Mouse (Mus musculus) urinary bladder, postnatal 36 days (tissue): ENCODE measurements around the gene Selenop.
"Not testable (repeated sequence)": the region's sequence is repeated elsewhere in the genome, so short reads cannot be mapped to it uniquely, and the experiment has no call there.

ENCODE experiments used
- DNase-seq, 2 experiments: peaks; one replicate each; pipeline ENCODE4 v3.0.0; 2022; ENCODE audit warnings: low spot score in 2 of 2, mixed read lengths in 1 of 2

Gene Selenop

DNA sequence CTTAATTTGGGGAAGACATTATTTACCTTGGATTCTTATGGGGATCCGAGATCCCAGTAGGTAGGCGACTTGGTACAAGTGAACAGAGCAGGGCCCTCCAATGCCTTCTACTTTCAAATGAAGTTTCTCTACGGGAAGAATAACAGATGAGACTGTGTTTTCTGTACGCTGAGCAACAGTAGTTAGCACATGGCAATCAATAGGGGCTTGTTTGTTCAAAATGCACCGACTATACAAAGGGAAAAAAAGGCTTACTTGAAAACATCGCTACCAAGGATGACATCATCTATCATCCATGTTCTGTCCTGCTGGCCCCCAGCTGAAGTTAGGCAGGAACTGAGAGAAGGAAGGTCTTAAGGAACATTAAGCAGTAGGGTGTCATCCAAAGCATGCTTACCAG lies at the start of gene Selenop:
TSS of gene Selenop (plus strand) at position 301 of the 400 bp plus-strand sequence.
- no peak for DNase-seq

DNA sequence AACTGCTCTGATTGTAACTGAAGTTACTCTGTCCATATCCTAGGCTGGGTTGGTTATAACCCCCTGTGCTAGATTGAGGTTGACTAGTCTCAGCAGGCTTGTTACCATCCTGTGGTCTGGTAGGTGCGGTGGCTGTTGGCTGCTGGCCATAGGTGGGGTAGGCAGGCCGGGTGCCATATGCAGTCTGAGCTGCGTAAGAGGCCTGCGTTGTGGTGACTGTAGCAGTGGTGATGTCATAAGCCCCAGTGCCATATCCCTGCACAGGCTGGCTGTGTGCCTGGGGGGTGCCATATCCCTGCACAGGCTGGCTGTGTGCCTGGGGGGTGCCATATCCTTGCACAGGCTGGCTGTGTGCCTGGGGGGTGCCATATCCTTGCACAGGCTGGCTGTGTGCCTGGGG lies 49.7 kb upstream of the Selenop start:
- DNase-seq: not testable (repeated sequence)

DNA sequence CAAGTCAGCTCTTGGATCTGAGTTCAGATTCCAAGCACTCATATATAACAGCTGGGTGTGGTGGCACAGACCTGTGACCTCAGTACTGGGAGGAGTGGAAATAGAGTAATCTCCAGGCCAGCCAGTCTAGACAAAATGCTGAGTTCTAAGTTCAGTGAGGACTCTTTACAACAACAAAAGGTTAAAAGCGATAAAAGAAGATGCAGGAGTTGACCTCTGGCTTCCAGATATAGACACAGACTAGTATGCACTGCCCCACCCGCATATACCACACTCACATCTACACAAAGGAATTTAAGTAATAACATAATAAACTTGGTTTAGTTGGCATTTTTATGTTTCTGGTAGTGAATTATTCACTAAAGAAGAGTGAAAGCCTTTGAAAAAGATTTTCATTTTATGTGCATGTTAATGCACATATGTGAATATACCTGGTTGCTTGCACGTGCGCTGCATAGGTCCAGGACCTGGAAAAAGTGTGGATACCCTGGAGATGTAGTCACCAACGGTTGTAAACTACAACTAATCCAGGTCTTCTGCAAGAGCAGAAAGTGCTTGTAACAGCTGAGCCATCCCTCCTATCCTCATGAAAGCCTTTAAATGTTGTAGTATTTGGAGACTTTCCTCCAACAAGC lies 45.4 kb upstream of the Selenop start:
- no peak for DNase-seq

DNA sequence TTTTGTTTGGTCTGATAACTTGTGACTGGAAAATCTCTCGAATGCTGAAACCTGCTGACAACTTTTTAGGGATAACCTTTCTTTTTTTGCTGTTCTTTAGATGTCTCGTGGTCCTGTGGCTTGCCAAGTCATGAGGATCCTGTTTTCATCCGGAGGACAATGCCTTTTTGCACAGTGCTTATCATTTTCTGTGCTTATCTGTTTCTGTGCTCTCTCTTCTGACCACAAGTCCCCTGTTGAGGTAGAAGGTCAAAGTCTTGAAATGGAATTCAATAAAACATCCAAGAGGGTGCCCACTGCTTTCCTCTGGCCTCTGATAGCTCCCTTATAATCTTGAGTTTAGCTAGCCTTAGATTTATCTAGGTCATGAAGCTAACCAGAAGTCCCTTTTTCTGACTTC lies 41.8 kb upstream of the Selenop start:
- DNase-seq: no peak

DNA sequence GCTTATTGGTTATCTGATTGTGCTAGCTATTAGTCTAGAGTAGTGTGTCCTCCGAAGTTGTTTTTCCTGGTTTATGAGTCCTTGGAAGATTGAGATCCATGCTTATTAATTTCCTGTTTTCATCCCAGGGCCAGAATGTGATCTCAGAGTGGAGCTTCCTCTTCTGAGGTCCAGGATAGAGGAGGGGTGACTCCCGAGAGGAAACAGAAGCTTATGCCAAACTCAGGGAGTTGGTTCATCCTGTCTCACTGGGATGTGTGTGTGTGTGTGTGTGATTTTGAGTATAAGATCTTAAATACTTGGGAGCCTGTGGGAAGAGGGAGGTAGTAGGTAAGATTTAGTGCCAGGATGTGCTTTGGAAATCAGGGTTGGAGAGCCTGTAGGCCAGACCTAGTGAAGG lies 40.2 kb upstream of the Selenop start:
- no peak for DNase-seq

DNA sequence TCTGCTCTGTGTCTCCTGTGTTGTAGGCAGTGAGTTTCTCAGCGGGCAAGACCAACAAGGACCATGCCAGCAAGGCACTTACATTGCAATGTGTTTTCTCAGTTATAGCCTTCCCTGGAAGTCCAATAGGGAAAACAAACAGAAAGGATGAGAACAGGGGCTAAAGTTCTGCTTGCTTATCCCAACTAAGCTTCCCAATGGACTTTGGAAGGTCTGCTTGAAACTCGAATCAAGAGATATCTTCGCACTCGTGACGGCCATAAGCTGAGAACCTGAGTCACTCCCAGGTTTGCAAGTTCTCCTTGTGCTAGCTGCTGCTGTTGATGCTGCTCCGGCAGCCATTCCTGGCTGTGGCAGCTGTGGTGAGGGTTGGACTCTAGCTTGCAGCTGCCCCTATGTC lies 39.4 kb upstream of the Selenop start:
- DNase-seq: no peak

DNA sequence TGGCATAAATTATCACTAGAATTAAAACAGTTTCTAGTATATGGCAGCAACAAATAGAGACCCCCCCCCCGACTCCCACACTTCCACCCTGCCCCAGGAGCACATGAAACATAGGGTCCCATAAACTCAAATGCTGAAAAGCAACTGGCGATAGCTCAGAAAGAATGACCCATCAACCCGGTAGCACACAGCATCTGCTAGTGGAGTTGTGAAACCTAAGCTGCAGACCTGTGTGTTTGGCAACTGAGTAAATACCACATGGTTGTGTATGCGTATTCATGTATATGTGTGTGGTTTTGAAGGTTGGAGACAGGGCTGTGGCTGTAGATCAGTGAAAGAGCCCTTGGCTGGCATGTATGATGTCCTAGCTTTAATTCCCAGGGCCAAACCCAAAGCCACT lies 37.3 kb upstream of the Selenop start:
- no peak for DNase-seq

DNA sequence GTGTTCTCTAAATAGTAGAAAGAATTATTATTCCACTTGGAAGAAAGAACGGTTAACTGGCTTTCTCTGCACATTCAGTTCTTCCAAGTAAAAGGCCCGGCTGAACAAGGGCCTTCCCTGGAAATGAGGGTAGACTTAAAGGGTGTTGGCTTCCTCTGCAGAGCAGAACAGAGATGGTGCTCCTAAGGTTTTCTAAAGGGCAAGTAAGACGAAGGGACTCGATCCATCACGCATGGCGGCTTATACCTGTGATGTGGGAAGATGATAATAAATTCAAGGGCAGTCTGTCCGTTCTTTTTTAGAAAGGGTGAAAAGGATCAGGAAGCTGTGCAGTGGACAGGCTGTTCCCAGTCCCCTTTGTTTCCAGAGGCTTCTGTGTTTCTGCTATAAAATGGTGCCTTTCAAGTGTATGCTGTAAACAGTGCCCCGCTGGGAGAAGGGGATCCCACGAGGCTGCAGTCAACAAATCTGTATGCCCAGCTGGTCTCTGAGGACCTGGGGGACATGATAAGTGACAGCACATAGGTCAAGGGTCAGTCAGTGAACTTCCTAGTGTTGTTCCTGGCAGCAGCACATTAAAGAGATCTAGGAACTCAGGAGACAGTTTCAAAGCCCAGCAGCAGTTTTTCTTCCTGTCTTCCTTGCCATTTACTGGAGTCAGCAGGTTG lies 36.0 kb upstream of the Selenop start:
- DNase-seq: no peak

DNA sequence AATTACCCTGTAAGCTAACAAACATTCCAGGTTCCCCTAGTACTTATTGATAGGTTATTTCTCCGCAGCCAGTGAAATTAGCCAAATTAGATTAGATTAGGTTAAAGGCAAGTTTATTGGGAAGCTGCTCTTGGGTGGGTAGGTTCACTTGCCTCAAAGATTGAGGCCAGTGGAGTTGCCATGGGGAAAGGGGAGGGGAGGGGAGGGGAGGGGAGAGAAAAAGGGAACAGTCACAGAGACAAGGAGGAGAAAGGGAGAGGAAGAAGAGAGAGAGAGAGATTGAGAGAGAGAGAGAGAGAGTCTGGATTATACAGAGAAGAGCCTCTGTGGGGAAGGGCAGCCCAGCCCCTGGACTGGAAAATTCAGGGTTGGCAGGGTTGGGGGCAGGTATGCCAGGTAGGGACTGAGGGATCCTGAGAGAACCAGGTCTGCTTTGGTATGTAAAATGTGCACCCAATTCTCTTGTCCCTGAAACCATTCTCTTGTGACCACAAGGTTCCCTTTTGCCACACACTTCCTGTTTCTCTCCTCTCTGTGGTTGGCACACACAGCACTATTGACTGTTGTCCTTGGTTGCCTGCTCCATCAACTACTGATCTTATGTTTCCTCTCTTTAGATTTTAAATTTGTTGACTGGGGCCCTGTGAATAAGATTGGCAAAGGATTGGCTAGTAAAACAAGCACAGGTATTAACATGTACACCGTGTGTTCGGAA lies 34.4 kb upstream of the Selenop start:
- no peak for DNase-seq

DNA sequence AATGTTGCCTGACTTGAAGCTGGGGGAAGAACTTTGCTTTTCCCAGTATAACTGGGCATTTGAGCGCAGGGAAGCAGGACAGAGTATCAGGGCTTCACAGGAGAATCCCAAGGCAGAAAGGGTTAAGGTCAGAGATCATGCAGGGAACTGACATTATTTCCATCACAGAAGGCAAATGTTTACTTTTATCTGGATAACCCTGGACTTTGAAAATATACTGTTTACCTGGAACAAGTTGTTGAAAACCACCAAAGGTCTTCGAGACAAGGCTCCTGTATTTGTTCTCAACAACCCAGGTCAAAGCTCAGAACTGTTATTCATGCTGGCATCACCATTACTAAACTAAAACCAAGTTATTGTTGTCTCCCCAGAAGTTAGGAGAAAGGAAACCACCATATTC lies 32.0 kb upstream of the Selenop start:
- no peak for DNase-seq

DNA sequence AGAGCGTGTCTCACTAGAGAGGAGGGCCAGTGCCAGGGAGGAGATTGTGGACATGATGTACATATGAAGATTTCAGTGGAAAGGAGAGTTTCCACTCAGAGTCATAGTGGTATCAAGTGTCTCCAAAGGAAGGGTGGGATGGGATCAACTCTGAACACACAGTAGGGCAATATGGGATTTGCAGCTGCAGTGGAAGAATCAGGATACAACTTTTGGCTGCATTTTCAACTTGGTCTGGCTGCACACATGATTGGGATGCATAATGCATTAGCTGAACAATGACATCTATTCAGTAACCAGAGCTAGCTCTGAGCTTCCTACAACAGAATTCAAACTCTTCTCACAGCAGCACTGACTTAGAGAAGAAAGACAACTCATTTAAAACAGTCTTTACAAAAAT lies 30.4 kb upstream of the Selenop start:
- DNase-seq: no peak

DNA sequence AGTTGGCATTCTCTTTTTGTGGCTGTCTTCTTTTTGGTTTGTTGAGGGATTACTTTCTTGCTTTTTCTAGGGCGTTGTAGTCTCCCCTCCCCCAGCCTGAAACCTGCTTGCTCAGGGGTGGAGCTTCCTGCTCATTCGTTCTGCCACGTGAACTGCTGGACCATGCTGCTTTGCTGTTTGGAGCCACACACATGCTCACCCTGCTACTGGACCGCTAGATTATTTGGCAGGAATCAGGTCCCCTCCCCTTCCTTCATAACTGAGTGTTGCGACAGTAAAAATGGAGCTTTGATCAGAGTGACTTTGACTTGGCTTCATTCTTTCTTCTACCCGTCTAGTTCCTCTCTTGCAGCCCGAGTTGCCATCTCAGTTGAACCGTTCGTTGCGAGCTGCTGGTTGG lies 23.3 kb upstream of the Selenop start:
- not testable (repeated sequence) for DNase-seq

DNA sequence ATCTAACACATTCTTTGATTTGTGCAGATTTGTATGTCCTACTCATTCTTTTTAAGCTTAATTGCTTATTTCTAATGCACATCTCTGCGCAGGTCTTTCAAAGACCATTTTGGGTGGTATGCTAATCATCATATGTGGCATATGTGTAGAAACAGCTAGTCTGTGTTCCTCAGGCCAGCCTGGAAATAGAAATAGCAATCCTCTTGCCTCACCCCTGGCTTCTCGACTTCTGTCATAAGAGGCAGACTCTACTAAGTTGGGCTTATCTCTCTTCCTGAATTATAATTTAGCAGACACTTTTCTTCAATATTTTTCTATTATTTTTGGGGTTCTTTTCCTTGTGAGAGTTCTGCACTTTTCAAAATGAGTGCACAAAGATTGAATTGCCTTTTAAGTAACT lies 17.7 kb upstream of the Selenop start:
- no peak for DNase-seq

DNA sequence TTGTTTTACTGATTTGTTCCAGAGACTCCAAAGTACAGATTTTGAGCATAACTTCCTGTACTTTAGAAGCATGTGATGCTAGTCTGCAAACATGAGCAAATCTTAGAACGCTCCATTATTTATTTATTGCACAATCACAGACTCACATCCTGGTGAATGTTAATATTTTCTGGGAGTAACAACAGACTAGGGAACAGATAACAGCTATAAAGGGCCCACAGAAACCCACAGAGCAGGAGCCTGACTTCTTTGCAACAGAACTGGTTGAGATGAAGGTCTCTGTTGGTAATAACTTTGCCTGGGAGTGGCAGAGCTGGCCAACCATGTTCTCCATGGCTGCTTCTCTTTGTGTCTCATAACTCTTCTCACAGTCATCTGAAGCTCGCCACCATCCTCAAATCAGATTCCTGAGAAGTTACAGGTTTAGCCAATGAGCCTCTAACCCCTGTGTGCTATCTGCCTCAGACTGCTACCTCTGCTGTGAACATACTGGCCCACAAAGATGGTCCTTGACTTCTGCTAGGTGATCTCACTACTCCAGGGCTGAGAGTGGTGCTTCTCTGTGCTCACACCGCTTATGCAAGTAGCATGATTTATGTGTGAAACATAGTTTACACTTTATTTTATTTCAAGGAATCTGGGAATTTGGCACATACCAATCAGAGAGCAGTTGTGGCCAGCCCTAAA lies 17.2 kb upstream of the Selenop start:
- peak in 1 of 2 experiments; percentile 30 for DNase-seq

DNA sequence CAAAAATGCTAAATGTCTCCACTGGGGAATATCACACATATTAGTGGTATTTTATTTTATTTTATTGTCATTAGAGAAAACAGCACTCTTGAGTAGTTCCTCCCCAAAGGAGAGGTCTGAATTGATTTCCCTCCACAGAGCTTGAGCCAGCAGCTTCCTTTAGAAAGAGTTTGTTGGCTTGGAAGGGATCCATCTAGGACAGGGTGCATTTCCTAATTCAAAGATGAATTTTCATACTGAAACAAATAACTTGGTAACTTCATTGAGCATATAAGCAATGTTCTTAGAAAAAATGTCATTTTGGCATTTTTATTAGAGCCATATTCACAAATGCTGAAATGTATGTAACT lies 16.7 kb upstream of the Selenop start:
- DNase-seq: no peak

DNA sequence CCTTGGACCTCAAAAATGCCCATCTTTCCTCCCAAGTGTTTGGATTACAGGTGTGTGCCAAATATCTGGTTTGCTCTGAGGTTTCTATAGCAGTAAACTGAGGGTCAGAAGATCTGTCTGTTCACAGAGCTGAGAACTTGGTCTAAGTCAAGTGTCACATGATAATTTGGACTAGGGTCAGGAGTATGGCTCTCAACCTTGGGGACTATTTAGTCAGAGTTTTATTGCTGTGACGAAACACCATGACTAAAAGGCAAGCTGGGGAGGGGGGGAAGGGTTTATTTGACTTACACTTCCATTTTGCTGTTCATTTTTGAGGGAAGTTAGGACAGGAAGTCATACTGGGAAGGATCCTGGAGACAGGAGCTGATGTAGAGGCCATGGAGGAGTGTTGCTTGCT lies 9.3 kb upstream of the Selenop start:
- DNase-seq: no peak

DNA sequence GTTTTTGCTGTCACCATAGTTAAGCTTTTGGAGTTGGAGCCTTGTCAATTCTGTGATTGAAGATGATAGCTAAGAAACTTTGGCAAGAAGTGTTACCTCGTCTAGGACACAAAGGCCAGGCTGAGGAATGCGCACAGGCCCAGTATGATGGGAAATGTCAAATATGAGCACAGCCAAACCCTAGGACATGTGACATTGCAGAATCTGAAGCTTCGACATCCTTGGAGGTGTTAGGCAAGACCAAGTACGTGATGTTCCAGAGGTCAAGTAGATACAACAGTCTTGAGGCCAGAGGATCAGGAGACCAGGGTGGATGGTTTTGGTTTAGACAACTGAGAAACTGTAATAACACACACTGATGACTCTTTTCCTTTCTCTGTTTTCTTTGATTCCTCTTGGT lies 8.0 kb upstream of the Selenop start:
- no peak for DNase-seq

DNA sequence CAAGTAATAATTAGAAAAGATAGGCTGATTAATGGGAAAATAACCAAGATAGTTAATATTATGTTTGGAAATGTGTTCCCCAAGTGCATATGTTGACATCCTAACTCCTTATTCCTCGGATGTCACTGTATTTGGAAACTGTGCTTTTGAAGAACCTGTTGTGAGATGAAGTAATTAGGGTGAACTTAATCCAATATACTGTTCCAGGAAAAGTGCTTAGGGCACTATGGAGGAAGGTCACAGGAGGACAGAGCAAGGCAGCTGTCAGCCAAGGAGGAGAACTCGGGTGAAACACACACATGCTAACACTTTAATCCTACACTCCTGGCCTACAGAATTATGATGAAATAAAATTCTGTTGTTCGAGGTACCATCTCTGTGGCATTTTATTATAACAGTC lies 5.5 kb upstream of the Selenop start:
- no peak for DNase-seq

DNA sequence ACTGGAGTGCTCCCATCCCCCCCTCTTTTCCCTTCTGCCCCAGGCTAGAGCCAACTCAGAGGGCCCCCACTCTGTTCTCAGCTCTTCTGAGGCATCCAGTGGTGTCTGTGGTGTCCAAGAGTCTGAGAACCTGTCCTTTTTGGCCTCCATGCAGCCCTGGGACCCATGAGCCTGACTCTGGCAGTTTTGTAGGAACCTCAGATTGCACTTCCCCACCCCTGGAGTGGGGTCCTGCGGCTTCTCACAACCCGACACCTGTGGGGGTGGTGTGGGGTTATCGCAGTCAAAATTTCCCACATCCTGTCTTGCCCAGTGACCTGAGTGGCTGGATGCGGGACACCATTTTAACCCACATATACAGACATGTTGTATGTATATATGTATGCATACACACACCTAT lies 4.1 kb upstream of the Selenop start:
- no peak for DNase-seq

DNA sequence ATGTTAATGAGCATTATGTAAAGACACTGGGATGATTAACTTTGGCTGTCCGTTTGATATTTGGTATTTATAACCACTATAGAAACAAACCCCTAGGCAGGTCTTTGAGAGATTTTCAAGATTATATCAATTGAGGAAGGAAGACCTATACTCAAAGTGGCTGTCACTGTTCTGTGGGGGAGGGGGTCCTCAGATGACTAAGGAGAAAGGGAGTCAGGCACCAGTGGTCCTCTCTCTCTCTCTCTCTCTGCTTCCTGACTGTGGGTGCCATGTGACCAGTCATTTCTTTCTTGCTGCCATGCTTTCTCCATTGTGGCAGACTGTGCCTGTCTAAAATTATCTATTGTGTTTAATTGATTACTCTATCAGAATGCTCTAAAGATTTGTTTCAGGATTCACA lies 3.5 kb upstream of the Selenop start:
- no peak for DNase-seq

DNA sequence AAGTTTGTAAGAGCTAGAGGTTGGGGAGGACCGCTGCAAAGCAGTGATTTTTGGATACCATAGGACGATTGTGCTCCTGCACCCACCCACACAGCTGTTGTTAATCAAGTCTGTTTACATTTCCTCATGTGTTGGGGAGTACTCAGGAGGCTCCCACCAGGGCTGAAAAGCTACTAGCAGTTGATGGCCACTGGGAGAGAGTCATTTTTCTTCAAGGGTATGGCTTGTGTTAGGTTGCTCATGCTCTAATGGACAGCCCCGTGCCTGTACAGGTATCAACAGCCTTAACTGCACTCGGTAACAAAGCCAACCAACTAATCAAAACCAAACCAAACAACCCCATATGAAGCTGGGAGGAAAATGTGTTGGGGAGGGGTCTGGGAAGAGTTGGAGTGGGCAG lies 1.1 kb downstream of the Selenop start:
- no peak for DNase-seq

DNA sequence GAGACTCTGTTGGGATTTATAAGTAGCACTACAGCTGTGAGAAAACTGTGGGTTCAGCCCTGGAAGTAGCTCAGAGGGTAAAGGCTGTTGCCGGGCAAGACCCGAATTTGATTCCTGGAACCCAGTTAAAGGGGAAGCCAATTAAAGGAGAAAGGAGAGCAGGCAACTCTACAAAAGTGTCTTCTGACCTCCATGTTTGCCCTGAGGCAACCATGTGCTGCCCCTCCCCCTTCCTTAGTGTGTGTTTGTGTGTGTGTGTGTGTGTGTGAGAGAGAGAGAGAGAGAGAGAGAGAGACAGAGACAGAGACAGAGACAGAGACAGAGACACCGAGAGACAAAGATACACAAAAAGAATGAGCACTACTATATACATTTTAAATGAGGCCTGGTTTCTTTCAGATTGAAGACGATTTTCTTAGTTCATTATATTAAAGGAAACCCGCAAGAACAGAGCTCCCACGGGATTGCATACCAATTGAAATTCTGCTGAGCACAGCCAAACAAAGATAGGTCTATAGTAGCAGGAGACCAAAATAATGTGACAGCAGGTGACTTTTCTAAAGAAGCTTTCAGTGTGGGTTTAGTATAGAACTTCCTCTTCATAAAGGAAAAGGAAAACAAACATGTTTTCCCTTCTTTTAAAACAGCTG lies 1.8 kb downstream of the Selenop start:
- no peak for DNase-seq
